Mouse (Mus musculus) liver, embryonic 15.5 days (tissue): Measurements from ENCODE around the gene Gtf2f1. TPM values are rescaled to one million over a fixed set of nuclear protein-coding genes. Genes with fewer than 3 reads are reported as not detected.

Experiments
- ATAC-seq: fragments of 200-750 bp; cut with Nextera tagmentation; 2 replicates; pipeline ENCODE4 v1.8.0; 2017; ENCODE audit warnings: moderate number of reproducible peaks, mild to moderate bottlenecking, moderate library complexity; ENCODE audit not compliant: insufficient read depth
- H3K27ac ChIP-seq: fragments of 300-500 bp; sonication (generic); replicated peaks from 2 replicates; pipeline ENCODE4 v1.5.1; 2015; ENCODE audit warnings: mild to moderate bottlenecking, inconsistent platforms
- H3K27me3 ChIP-seq: fragments of 300-500 bp; sonication (generic); 2 replicates; pipeline ENCODE4 v1.6.1; 2015; ENCODE audit warnings: mild to moderate bottlenecking, inconsistent platforms
- H3K36me3 ChIP-seq: fragments of 300-500 bp; sonication (generic); replicated peaks from 2 replicates; pipeline ENCODE4 v1.6.1; 2015; ENCODE audit warnings: moderate library complexity, mild to moderate bottlenecking, inconsistent platforms
- H3K4me1 ChIP-seq: fragments of 300-500 bp; sonication (generic); replicated peaks from 2 replicates; pipeline ENCODE4 v1.6.1; 2015; ENCODE audit warnings: inconsistent platforms
- H3K4me2 ChIP-seq: fragments of 300-500 bp; sonication (generic); 2 replicates; pipeline ENCODE4 v1.6.1; 2015; ENCODE audit warnings: moderate library complexity, mild to moderate bottlenecking, inconsistent platforms
- H3K4me3 ChIP-seq: fragments of 300-500 bp; sonication (generic); replicated peaks from 2 replicates; pipeline ENCODE4 v1.5.1; 2015; ENCODE audit warnings: mild to moderate bottlenecking, inconsistent platforms
- H3K9ac ChIP-seq: fragments of 300-500 bp; sonication (generic); 2 replicates; pipeline ENCODE4 v1.6.1; 2015; ENCODE audit warnings: moderate library complexity, mild to moderate bottlenecking, inconsistent platforms
- H3K9me3 ChIP-seq: fragments of 300-500 bp; sonication (generic); replicated peaks from 2 replicates; pipeline ENCODE4 v1.6.1; 2016; ENCODE audit warnings: inconsistent platforms
- WGBS: fragments of 180-500 bp; shearing (Covaris S2); methylation state at CpG from one replicate; pipeline ENCODE4 v1.1.7; 2015; ENCODE audit warnings: mixed read lengths; ENCODE audit not compliant: insufficient replicate concordance; 5-methylcytosine and 5-hydroxymethylcytosine counted together
- polyA plus RNA-seq: library from polyadenylated mRNA; unstranded; fragments of >200 nt; fragmentation: Nextera tagmentation; extraction: Ambion mirVana; gene quantifications from 2 replicates; pipeline ENCODE4 v1.2.1, GENCODE M21; 2015

Gene Gtf2f1
- polyA plus RNA-seq, 1 experiment from 2014 or later = 46.8 TPM

DNA sequence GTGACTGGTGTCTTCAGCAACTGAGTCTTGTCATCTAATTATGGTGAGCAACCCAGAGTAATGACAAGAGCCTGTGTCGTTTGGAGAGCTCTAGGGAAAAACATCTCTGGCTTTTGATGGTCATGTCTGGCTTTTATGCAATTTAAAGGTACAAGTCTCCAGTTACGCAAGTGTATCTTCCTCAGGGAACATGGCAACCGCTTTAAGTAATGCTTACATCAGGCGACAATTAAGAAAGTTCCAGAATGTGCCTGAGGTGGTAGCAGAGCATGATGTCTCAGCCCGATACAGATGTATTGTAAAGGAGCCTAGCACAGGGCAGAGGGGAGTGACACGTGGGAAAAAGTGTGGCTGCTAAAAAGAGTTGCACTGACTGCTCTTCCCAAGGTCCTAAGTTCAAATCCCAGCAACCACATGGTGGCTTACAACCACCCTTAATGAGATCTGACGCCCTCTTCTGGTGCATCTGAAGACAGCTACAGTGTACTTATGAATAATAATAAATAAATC lies 22.1 kb downstream of the Gtf2f1 start:
- Histone ChIP-seq H3K27me3 (no peaks in the 10 kb centered on the region), H3K9me3 (no peaks in the 10 kb centered on the region), H3K4me3 (peak overlapping the region; percentile 77), H3K27ac (0 out of 2 replicates have a peak overlapping the region, but pooled peaks have one; percentile 69), H3K4me2 (peak overlapping the region; percentile 88), H3K36me3 (peaks cover 24% of the 10 kb centered on the region), H3K4me1 (peaks cover 24% of the 10 kb centered on the region), H3K9ac (peak overlapping the region; percentile 59; the same call in 1 of the 2 replicates)
- WGBS = 63% methylated on average over 7 of the region's 7 CpGs
- ATAC-seq = no peak

DNA sequence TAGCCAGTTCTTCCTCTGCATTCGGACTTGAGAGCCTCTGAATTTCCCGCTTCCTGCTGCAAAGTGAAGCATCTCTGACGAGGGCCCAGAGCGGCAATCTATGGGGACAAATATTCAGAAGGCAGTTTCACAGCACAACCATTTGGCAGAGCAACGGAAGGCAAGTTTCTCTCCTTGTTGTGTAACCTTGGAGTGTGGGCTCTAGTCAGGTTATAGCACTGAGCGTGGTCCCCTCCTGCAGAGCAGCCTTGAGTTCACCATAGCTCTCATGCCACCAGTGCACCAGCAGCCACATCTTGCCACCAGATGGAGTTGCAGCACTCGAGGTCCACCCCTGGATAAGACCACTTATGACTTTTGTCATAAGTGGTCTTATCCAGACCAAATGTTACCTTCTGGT lies 22.6 kb downstream of the Gtf2f1 start:
- no peak overlapping the region for H3K9ac ChIP-seq
- no peak overlapping the region for H3K4me2 ChIP-seq
- H3K27me3 ChIP-seq = no peaks in the 10 kb centered on the region
- WGBS = 70% methylated on average over 7 of the region's 7 CpGs
- H3K4me1 ChIP-seq = peaks cover 24% of the 10 kb centered on the region
- ATAC-seq = no peak
- H3K36me3 ChIP-seq = peaks cover 18% of the 10 kb centered on the region
- H3K4me3 ChIP-seq = no peak overlapping the region
- H3K9me3 ChIP-seq = no peaks in the 10 kb centered on the region
- H3K27ac ChIP-seq = no peak overlapping the region

GRCm38 (mm10) chr17:56986105-56986805 lies 24.8 kb downstream of the Gtf2f1 start:
- Histone ChIP-seq H3K27ac (no peak overlapping the region), H3K27me3 (no peaks in the 10 kb centered on the region), H3K4me3 (no peak overlapping the region), H3K9ac (no peak overlapping the region), H3K9me3 (no peaks in the 10 kb centered on the region), H3K4me2 (no peak overlapping the region), H3K36me3 (no peaks in the 10 kb centered on the region), H3K4me1 (peaks cover 16% of the 10 kb centered on the region)
- no peak for ATAC-seq
- 73% methylated on average over 3 of the region's 3 CpGs for WGBS

DNA sequence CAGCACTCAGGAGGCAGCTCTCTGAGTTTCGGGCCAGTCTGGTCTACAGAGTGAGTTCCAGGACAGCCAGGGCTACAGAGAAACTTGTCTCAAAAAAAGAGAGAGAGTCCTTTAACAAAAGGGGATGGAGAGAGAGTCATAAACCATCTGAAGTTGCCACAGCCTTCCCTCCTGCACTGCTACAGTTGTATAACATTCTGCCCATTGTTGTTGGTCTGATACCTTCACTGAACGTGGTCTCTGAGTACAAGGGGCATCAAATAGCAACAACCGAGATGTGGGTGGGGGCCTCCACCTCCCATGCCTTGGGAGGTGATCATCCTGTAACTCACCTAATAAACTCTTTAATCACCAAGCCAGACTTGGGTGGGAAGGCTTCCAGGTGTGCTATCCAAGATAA lies 25.4 kb downstream of the Gtf2f1 start:
- Histone ChIP-seq H3K36me3 (no peaks in the 10 kb centered on the region), H3K27me3 (no peaks in the 10 kb centered on the region), H3K4me1 (peaks cover 10% of the 10 kb centered on the region; the same call in 1 of the 2 replicates), H3K27ac (no peak overlapping the region), H3K4me2 (no peak overlapping the region), H3K4me3 (no peak overlapping the region), H3K9me3 (no peaks in the 10 kb centered on the region), H3K9ac (no peak overlapping the region)
- no peak for ATAC-seq
- 60% methylated on average over 3 of the region's 3 CpGs for WGBS

- no peak for ATAC-seq
- H3K27me3 ChIP-seq = no peaks in the 10 kb centered on the region
- H3K4me1 ChIP-seq = peaks cover 10% of the 10 kb centered on the region; the same call in 1 of the 2 replicates
- H3K36me3 ChIP-seq = no peaks in the 10 kb centered on the region
- no peak overlapping the region for H3K4me3 ChIP-seq
- H3K9me3 ChIP-seq = no peaks in the 10 kb centered on the region
- H3K27ac ChIP-seq = no peak overlapping the region
- H3K4me2 ChIP-seq = no peak overlapping the region
- no peak overlapping the region for H3K9ac ChIP-seq
- 63% methylated on average over 9 of the region's 9 CpGs for WGBS
These were observed 26.2 kb downstream of the Gtf2f1 start for GRCm38 (mm10) chr17:56984886-56985285.

- Histone ChIP-seq H3K4me3 (no peak within 1 kb of the TSS), H3K36me3 (no peaks in the 10 kb centered on the region), H3K9ac (no peak within 1 kb of the TSS), H3K9me3 (no peaks in the 10 kb centered on the region), H3K4me2 (no peak within 1 kb of the TSS), H3K4me1 (0 out of 2 replicates have a peak, but pooled peaks cover 7% of the 10 kb centered on the region), H3K27me3 (no peaks in the 10 kb centered on the region), H3K27ac (no peak within 1 kb of the TSS)
- ATAC-seq = no peak
- 62% methylated on average over 5 of the region's 5 CpGs for WGBS
These were observed 29.1 kb downstream of the Gtf2f1 start, which contains the start of gene Acer1 for GRCm38 (mm10) chr17:56982013-56982412. Gene Acer1 (minus strand): TSS chr17:56982126.

DNA sequence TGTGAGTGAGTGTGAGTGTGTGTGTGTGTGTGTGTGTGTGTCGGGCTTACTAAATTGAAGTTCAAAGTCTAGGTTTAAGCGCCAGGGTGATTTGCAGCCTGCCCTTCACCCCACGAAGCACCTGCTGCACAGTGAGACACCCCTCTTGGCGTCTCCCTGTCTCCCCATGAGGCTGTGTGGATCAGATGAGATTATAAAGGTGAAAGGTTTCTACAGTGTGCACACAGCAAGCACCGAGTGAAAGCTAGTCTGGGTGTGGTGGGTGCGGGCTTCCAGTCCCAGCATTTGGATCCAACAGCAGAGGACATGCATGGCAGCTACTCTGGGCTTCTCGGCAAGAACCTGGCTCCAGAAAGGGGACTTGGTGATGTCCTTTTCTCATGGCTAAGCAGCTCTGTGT lies 30.0 kb downstream of the Gtf2f1 start:
- H3K4me2 ChIP-seq = no peak overlapping the region
- H3K36me3 ChIP-seq = no peaks in the 10 kb centered on the region
- 0 out of 2 replicates have a peak, but pooled peaks cover 11% of the 10 kb centered on the region for H3K4me1 ChIP-seq
- H3K9me3 ChIP-seq = no peaks in the 10 kb centered on the region
- H3K27ac ChIP-seq = no peak overlapping the region
- H3K9ac ChIP-seq = no peak overlapping the region
- 54% methylated on average over 7 of the region's 7 CpGs for WGBS
- no peak for ATAC-seq
- no peak overlapping the region for H3K4me3 ChIP-seq
- H3K27me3 ChIP-seq = no peaks in the 10 kb centered on the region

DNA sequence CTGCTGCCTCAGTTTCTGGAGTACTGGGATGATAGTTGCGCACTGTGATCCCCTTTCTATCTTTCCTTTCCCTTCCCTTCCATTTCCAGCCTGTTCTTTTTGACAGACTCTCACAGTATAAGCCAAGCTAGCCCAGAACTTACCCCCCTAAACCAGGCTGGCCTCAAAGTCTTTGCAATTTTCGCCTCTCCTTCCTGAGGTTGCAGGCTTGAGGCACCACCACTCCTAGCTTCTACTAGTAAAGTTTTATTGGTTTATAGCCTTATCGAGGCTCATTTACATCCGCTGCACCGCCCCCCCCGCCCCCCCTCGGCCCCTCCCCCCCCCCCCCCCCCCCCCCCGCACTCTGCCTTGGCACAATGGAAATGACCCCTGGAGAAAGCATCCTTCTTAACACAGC lies 31.6 kb downstream of the Gtf2f1 start:
- Histone ChIP-seq H3K4me3 (no peak overlapping the region), H3K4me2 (no peak overlapping the region), H3K9ac (no peak overlapping the region), H3K9me3 (no peaks in the 10 kb centered on the region), H3K27ac (no peak overlapping the region), H3K4me1 (peaks cover 11% of the 10 kb centered on the region; the same call in 1 of the 2 replicates), H3K27me3 (no peaks in the 10 kb centered on the region), H3K36me3 (no peaks in the 10 kb centered on the region)
- no peak for ATAC-seq
- WGBS = 34% methylated on average over 7 of the region's 8 CpGs

GRCm38 (mm10) chr17:56976531-56977390 lies 34.3 kb downstream of the Gtf2f1 start:
- Histone ChIP-seq H3K9ac (no peak overlapping the region), H3K4me2 (no peak overlapping the region), H3K4me3 (no peak overlapping the region), H3K4me1 (peaks cover 11% of the 10 kb centered on the region; the same call in 1 of the 2 replicates), H3K27ac (no peak overlapping the region), H3K9me3 (no peaks in the 10 kb centered on the region), H3K27me3 (peaks cover 2% of the 10 kb centered on the region; the same call in 1 of the 2 replicates), H3K36me3 (no peaks in the 10 kb centered on the region)
- 49% methylated on average over 8 of the region's 8 CpGs for WGBS
- ATAC-seq = no peak

GRCm38 (mm10) chr17:56975391-56975790 lies 35.7 kb downstream of the Gtf2f1 start:
- Histone ChIP-seq H3K4me2 (no peak overlapping the region), H3K4me3 (no peak overlapping the region), H3K36me3 (no peaks in the 10 kb centered on the region), H3K27ac (no peak overlapping the region), H3K27me3 (peaks cover 12% of the 10 kb centered on the region), H3K9me3 (no peaks in the 10 kb centered on the region), H3K9ac (no peak overlapping the region), H3K4me1 (peaks cover 11% of the 10 kb centered on the region; the same call in 1 of the 2 replicates)
- no peak for ATAC-seq
- WGBS = 51% methylated on average over 3 of the region's 3 CpGs

- ATAC-seq = no peak
- H3K4me2 ChIP-seq = no peak overlapping the region
- no peak overlapping the region for H3K4me3 ChIP-seq
- H3K9ac ChIP-seq = no peak overlapping the region
- WGBS = 56% methylated on average over 5 of the region's 5 CpGs
- no peaks in the 10 kb centered on the region for H3K9me3 ChIP-seq
- no peaks in the 10 kb centered on the region for H3K36me3 ChIP-seq
- H3K27me3 ChIP-seq = peaks cover 18% of the 10 kb centered on the region
- H3K4me1 ChIP-seq = peaks cover 7% of the 10 kb centered on the region; the same call in 1 of the 2 replicates
- H3K27ac ChIP-seq = no peak overlapping the region
These were observed 36.3 kb downstream of the Gtf2f1 start for GRCm38 (mm10) chr17:56974708-56975240.
